Mouse (Mus musculus): ENCODE data around the gene Dnaaf5.

DNA sequence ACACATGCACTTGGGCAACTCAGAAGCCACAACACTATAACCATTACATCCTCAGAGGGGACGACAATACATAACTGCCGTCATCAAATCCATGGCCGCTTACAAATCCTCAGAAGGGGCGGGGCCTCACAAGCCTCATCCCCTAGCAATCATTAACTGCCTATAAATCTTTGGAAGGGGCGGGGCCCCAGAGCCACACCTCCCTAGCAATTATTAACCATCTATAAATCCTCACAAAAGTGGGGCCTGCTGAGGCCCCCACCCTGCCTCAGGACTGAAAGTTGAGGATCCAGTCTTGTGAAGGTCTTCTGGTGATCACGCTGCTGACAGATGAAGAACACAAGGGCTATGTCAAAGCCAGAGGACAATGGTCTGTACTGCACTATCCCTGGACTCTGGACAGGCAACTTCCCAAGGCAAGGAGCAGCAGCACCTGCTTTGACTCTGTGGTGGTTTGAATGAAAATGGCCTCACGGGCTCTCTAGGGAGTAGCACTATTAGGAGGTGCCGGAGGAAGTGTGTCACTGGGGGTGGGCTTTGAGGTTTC is 11.0 kb upstream of the Dnaaf5 start:
- TF ChIP-seq CTCF (IDR thresholded peaks at IDR 0.05; ENCODE audit: low read depth) (no peak), EP300 (IDR thresholded peaks at IDR 0.05; ENCODE audit: low read depth) (no peak)
